Mouse (Mus musculus) myocyte (in vitro differentiated cells): ENCODE measurements around the gene Fam205a1. TPM values are rescaled to one million over a fixed set of nuclear protein-coding genes. Genes with fewer than 3 reads are reported as not detected.

Source experiments
- H3K27me3 ChIP-seq: one replicate; pipeline ENCODE4 v1.6.1; 2011; ENCODE audit not compliant: control insufficient read depth, insufficient read depth, insufficient read length
- H3K36me3 ChIP-seq: one replicate; pipeline ENCODE4 v1.6.1; 2011; ENCODE audit not compliant: control insufficient read depth, insufficient read depth
- H3K4me2 ChIP-seq: one replicate; pipeline ENCODE4 v1.6.1; 2011; ENCODE audit warnings: low read depth, control low read depth
- H3K4me3 ChIP-seq: one replicate; pipeline ENCODE4 v1.5.1; 2011; ENCODE audit warnings: mild to moderate bottlenecking, control low read depth, moderate library complexity
- H3K79me2 ChIP-seq: one replicate; pipeline ENCODE4 v1.6.1; 2011; ENCODE audit not compliant: control insufficient read depth, insufficient read depth
- H3ac ChIP-seq: one replicate; pipeline ENCODE4 v1.6.1; 2011; ENCODE audit not compliant: control insufficient read depth, insufficient read length
- CEBPB ChIP-seq: IDR thresholded peaks from 2 replicates; pipeline ENCODE4 v1.6.1; 2011; ENCODE audit warnings: mild to moderate bottlenecking, moderate library complexity; ENCODE audit not compliant: poor library complexity, insufficient read depth, severe bottlenecking
- E2F4 ChIP-seq: IDR thresholded peaks from one replicate; pipeline ENCODE4 v1.6.1; 2011; ENCODE audit warnings: mild to moderate bottlenecking, control low read depth, moderate library complexity; ENCODE audit not compliant: insufficient read depth
- MAX ChIP-seq: IDR thresholded peaks from one replicate; pipeline ENCODE4 v1.6.1; 2011; ENCODE audit warnings: low read depth, mild to moderate bottlenecking, control low read depth
- MYOD1 ChIP-seq, 3 experiments: IDR thresholded peaks; one replicate each; pipeline ENCODE4 v1.6.1; 2011; ENCODE audit warnings: control low read depth in 2 of 3, low read depth in 2 of 3, mild to moderate bottlenecking in 2 of 3, moderate library complexity in 1 of 3; ENCODE audit not compliant: insufficient read length in 2 of 3, control insufficient read depth in 1 of 3
- MYOG ChIP-seq, 3 experiments: IDR thresholded peaks; one replicate each; pipeline ENCODE4 v1.6.1; 2011; ENCODE audit warnings: control low read depth in 2 of 3, low read depth in 2 of 3, mild to moderate bottlenecking in 2 of 3; ENCODE audit not compliant: insufficient read length in 2 of 3, control insufficient read depth in 1 of 3, insufficient read depth in 1 of 3
- POLR2A ChIP-seq: IDR thresholded peaks from one replicate; pipeline ENCODE4 v1.6.1; 2011; ENCODE audit warnings: low read depth, mild to moderate bottlenecking, control low read depth, moderate library complexity; ENCODE audit not compliant: insufficient read length
- POLR2AphosphoS2 ChIP-seq: IDR thresholded peaks from one replicate; pipeline ENCODE4 v1.6.1; 2011; ENCODE audit warnings: low read depth, control low read depth; ENCODE audit not compliant: insufficient read length
- REST ChIP-seq: IDR thresholded peaks from one replicate; pipeline ENCODE4 v1.6.1; 2011; ENCODE audit warnings: mild to moderate bottlenecking, control low read depth, moderate library complexity; ENCODE audit not compliant: insufficient read depth, insufficient read length
- SRF ChIP-seq: IDR thresholded peaks from one replicate; pipeline ENCODE4 v1.6.1; 2011; ENCODE audit warnings: low read depth; ENCODE audit not compliant: control insufficient read depth, insufficient read length
- TCF12 ChIP-seq: IDR thresholded peaks from one replicate; pipeline ENCODE4 v1.6.1; 2011; ENCODE audit warnings: mild to moderate bottlenecking, control low read depth; ENCODE audit not compliant: poor library complexity, insufficient read depth, severe bottlenecking
- TCF3 ChIP-seq: IDR thresholded peaks from one replicate; pipeline ENCODE4 v1.6.1; 2011; ENCODE audit warnings: low read depth, control low read depth; ENCODE audit not compliant: insufficient read length
- USF1 ChIP-seq: IDR thresholded peaks from one replicate; pipeline ENCODE4 v1.6.1; 2011; ENCODE audit warnings: low read depth, mild to moderate bottlenecking, control low read depth, moderate library complexity
- polyA plus RNA-seq: library from polyadenylated mRNA; unstranded; fragments of >200 nt; fragmentation: generic; extraction: Trizol; gene quantifications from one replicate; pipeline ENCODE4 v1.2.1, GENCODE M21; 2012; ENCODE audit warnings: missing spikeins

Gene Fam205a1
- polyA plus RNA-seq, 1 experiment: not detected

DNA sequence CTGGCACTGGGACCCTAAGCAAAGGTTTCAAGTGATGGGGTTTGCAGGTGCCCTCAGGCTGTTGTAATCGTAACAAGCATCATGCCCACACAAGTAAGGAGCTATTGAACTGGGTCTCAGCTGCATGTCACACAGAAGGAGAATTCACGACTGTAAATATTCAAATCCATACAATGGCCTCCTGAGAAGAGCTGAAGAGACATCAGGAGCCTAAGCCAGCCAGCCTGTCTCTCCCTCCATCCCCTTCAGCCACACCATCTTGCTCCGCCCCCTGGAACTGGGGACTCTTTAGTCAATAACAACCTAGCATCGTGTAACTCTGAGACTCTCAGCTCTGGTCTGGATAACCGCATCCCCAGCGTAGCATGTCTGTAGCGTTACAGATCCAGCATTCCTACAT lies 37.5 kb upstream of the Fam205a1 start:
- Histone ChIP-seq H3K79me2 (no peaks in the 10 kb centered on the region), H3K36me3 (no peaks in the 10 kb centered on the region), H3K27me3 (peaks cover 25% of the 10 kb centered on the region), H3K4me2 (no peak overlapping the region), H3K4me3 (no peak overlapping the region), H3ac (no peak overlapping the region)
- TF ChIP-seq POLR2A (no peak), TCF3 (no peak), REST (no peak), CEBPB (no peak), MYOD1 (IDR thresholded peaks at IDR 0.05; ENCODE audit: control insufficient read depth in 1 of 3, insufficient read length in 2 of 3, low read depth in 2 of 3) (no peak), E2F4 (no peak), MAX (no peak), TCF12 (no peak), MYOG (IDR thresholded peaks at IDR 0.05; ENCODE audit: control insufficient read depth in 1 of 3, insufficient read depth in 1 of 3, insufficient read length in 2 of 3, low read depth in 2 of 3) (no peak), POLR2AphosphoS2 (no peak), USF1 (no peak), SRF (no peak)

DNA sequence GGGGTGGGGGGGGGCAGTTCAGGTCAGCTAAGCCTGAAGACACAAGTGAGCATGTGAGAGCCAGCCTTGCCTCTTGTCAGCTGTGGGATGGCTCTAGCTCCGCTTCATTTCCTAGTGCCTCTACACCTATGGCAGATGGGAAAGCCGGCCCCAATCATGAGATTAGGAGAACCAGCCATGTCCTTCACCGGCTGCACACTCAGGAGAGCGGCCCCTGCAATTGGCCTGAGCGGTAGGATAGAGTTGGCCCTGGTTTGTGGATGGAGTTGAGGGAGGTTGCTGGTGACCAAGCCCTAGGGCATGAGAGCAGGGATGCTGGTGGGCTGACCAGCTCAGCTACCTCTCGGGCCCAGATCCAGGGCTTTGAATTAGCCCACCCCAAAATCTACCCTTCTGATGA lies 35.1 kb upstream of the Fam205a1 start:
- peaks cover 31% of the 10 kb centered on the region for H3K27me3 ChIP-seq
- no peak overlapping the region for H3K4me3 ChIP-seq
- TF ChIP-seq USF1: no peak
- no peak for TF ChIP-seq POLR2A
- TF ChIP-seq TCF3: no peak
- no peak for TF ChIP-seq MAX
- TF ChIP-seq E2F4: no peak
- no peak for TF ChIP-seq MYOG (IDR thresholded peaks at IDR 0.05; ENCODE audit: control insufficient read depth in 1 of 3, insufficient read depth in 1 of 3, insufficient read length in 2 of 3, low read depth in 2 of 3)
- no peak for TF ChIP-seq SRF
- no peak for TF ChIP-seq REST
- TF ChIP-seq MYOD1 (IDR thresholded peaks at IDR 0.05; ENCODE audit: control insufficient read depth in 1 of 3, insufficient read length in 2 of 3, low read depth in 2 of 3): no peak
- TF ChIP-seq TCF12: no peak
- no peak for TF ChIP-seq CEBPB
- no peak for TF ChIP-seq POLR2AphosphoS2
- H3K4me2 ChIP-seq: no peak overlapping the region
- H3ac ChIP-seq: no peak overlapping the region
- H3K36me3 ChIP-seq: no peaks in the 10 kb centered on the region
- no peaks in the 10 kb centered on the region for H3K79me2 ChIP-seq

DNA sequence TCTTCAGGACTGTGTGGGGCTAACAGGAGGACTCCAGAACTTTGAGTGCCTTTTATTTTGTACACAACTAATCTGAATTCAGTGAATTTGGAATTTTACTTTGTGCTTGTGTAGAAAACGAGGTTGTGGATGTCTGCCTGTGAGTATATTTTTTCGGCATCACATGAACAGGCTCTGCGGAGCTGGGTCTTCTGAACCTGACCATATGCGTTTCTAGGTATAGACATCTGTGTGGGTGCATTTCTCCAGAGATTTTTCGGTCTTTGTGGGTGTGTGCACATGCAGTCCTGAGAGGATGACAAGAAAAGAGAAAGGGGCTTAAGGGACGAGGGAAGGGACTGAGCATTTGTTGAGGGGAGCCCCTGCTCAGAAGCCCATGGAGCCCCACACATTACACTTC lies 33.2 kb upstream of the Fam205a1 start:
- Histone ChIP-seq H3K79me2 (no peaks in the 10 kb centered on the region), H3K36me3 (no peaks in the 10 kb centered on the region), H3K27me3 (peaks cover 34% of the 10 kb centered on the region), H3K4me3 (no peak overlapping the region), H3ac (no peak overlapping the region), H3K4me2 (no peak overlapping the region)
- TF ChIP-seq MAX (no peak), TCF3 (no peak)

DNA sequence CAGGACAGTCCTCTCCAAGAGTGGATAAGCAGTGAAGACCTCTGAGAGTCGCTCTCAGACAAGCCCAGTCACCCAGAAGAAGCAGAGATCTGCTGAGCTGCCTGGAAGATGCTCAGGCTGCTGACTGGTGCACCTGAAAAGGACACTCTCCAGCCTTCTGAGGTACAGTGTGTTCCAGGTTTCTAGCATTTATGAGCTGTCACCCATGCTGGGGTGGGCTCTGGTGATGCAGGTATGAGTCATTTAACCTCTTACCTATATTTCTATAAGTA lies 26.9 kb upstream of the Fam205a1 start:
- Histone ChIP-seq H3K36me3 (no peaks in the 10 kb centered on the region), H3K4me3 (no peak overlapping the region), H3K4me2 (no peak overlapping the region), H3K27me3 (peaks cover 30% of the 10 kb centered on the region), H3ac (no peak overlapping the region), H3K79me2 (no peaks in the 10 kb centered on the region)
- no peak for TF ChIP-seq TCF12
- no peak for TF ChIP-seq REST
- TF ChIP-seq POLR2A: no peak
- TF ChIP-seq TCF3: no peak
- TF ChIP-seq MYOD1 (IDR thresholded peaks at IDR 0.05; ENCODE audit: control insufficient read depth in 1 of 3, insufficient read length in 2 of 3, low read depth in 2 of 3): no peak
- TF ChIP-seq CEBPB: no peak
- no peak for TF ChIP-seq MAX
- TF ChIP-seq USF1: no peak
- no peak for TF ChIP-seq MYOG (IDR thresholded peaks at IDR 0.05; ENCODE audit: control insufficient read depth in 1 of 3, insufficient read depth in 1 of 3, insufficient read length in 2 of 3, low read depth in 2 of 3)
- TF ChIP-seq SRF: no peak
- no peak for TF ChIP-seq E2F4
- no peak for TF ChIP-seq POLR2AphosphoS2

DNA sequence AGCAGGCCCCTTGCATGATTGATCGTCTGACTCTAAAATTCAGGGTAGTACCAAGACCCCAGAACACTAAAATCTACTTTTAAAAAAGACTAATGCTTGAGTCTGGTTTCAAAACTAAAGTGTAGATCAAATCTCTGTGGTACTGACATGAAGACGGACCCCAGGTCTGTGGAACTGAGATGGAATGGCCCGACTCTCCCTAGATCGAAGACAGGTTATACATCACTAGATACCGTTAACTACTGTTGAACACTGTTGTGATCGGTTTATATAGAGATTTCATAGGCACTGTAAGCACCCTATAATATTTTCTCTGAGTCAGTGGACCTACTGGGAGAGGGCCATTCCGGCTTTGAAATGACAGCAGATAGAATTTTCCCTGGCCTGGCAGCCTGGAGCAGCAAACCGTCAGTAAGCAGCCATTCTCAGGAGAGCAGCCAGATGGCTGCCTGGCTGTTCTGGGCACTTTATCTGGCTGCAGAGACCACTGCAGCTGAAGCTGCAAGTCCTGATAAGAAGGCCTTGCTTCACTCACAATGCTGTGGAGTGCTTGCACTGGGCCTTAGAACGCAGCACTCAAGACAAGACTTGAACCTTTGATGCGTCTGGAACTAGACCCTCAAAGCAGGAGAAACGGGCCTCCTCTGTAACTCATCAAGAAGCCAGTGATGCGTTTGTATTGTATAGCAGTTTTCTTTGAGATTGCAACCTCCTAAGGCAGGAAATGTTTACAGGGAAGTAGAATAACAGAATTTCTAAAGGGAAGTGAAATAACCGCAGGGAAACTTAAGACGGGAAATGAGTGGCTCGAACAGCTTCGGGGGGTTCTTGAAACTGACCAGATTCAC lies 26.4 kb upstream of the Fam205a1 start:
- TF ChIP-seq MYOG (IDR thresholded peaks at IDR 0.05; ENCODE audit: control insufficient read depth in 1 of 3, insufficient read depth in 1 of 3, insufficient read length in 2 of 3, low read depth in 2 of 3) (no peak), USF1 (no peak), POLR2A (no peak), MYOD1 (IDR thresholded peaks at IDR 0.05; ENCODE audit: control insufficient read depth in 1 of 3, insufficient read length in 2 of 3, low read depth in 2 of 3) (no peak), TCF12 (no peak), MAX (no peak), TCF3 (no peak), CEBPB (no peak), E2F4 (no peak), REST (no peak), SRF (no peak), POLR2AphosphoS2 (no peak)
- H3K79me2 ChIP-seq: no peaks in the 10 kb centered on the region
- no peak overlapping the region for H3K4me3 ChIP-seq

More for the DNA sequence above, 26.4 kb upstream of the Fam205a1 start:
- H3K4me2 ChIP-seq: no peak overlapping the region
- no peaks in the 10 kb centered on the region for H3K36me3 ChIP-seq
- H3ac ChIP-seq: no peak overlapping the region
- H3K27me3 ChIP-seq: peaks cover 26% of the 10 kb centered on the region
